Mouse (Mus musculus) kidney, postnatal 0 days (tissue): ENCODE data around the gene Igsf11. TPM values are rescaled to one million over a fixed set of nuclear protein-coding genes. Genes with fewer than 3 reads are reported as not detected.

ENCODE experiments used
- ATAC-seq: fragments of 200-750 bp; cut with Nextera tagmentation; replicated peaks from 2 replicates; pipeline ENCODE4 v1.8.0; 2017; ENCODE audit warnings: low read depth, moderate number of reproducible peaks, moderate TSS enrichment, moderate library complexity; ENCODE audit not compliant: low FRiP score
- DNase-seq: peaks from one replicate; pipeline ENCODE4 v3.0.0-alpha.2; 2016; ENCODE audit warnings: low spot score
- H3K27ac ChIP-seq: fragments of 300-500 bp; sonication (generic); 2 replicates; pipeline ENCODE4 v1.5.1; 2014; ENCODE audit warnings: mild to moderate bottlenecking
- H3K27me3 ChIP-seq: fragments of 300-500 bp; sonication (generic); 2 replicates; pipeline ENCODE4 v1.6.1; 2014; ENCODE audit warnings: low read length, mixed read lengths; ENCODE audit not compliant: insufficient read depth
- H3K36me3 ChIP-seq: fragments of 300-500 bp; sonication (generic); 2 replicates; pipeline ENCODE4 v1.6.1; 2014; ENCODE audit warnings: low read length, mixed read lengths; ENCODE audit not compliant: insufficient read depth
- H3K4me1 ChIP-seq: fragments of 300-500 bp; sonication (generic); replicated peaks from 2 replicates; pipeline ENCODE4 v1.6.1; 2014; ENCODE audit warnings: antibody characterized with exemption, low read length, mixed read lengths; ENCODE audit not compliant: insufficient read depth
- H3K4me2 ChIP-seq: fragments of 300-500 bp; sonication (generic); 2 replicates; pipeline ENCODE4 v1.6.1; 2014; ENCODE audit warnings: mild to moderate bottlenecking, low read length, moderate library complexity, mixed read lengths
- H3K4me3 ChIP-seq: fragments of 300-500 bp; sonication (generic); replicated peaks from 2 replicates; pipeline ENCODE4 v1.5.1; 2014; ENCODE audit warnings: low read depth, low read length
- H3K9ac ChIP-seq: fragments of 300-500 bp; sonication (generic); 2 replicates; pipeline ENCODE4 v1.6.1; 2014; ENCODE audit warnings: low read depth, low read length
- H3K9me3 ChIP-seq: fragments of 300-500 bp; sonication (generic); replicated peaks from 2 replicates; pipeline ENCODE4 v1.6.1; 2016; ENCODE audit warnings: low read length, inconsistent platforms, mixed read lengths
- CTCF ChIP-seq: IDR thresholded peaks from 2 replicates; pipeline ENCODE4 v1.5.1; 2016; ENCODE audit warnings: antibody characterized with exemption, low read depth, mild to moderate bottlenecking, moderate library complexity
- WGBS: fragments of 180-500 bp; shearing (Covaris S2); extraction: QIAGEN DNeasy Blood & Tissue Kit; methylation state at CpG from one replicate; pipeline ENCODE4 v1.1.7; 2014; 5-methylcytosine and 5-hydroxymethylcytosine counted together
- polyA plus RNA-seq: library from polyadenylated mRNA; unstranded; fragments of >200 nt; fragmentation: Nextera tagmentation; extraction: Ambion mirVana; gene quantifications from 2 replicates; pipeline ENCODE4 v1.2.1, GENCODE M21; 2015

Igsf11 gene
- polyA plus RNA-seq, 1 experiment from 2014 or later: 7.1 TPM

GRCm38 (mm10) chr16:38898816-38899425 is 6.5 kb downstream of the Igsf11 start:
- no peaks in the 10 kb centered on the region for H3K4me1 ChIP-seq
- DNase-seq: no peak
- H3K9ac ChIP-seq: no peak overlapping the region
- H3K4me3 ChIP-seq: no peak overlapping the region
- H3K27me3 ChIP-seq: 0 out of 2 replicates have a peak, but pooled peaks cover 10% of the 10 kb centered on the region
- no peak for TF ChIP-seq CTCF
- ATAC-seq: no peak
- H3K27ac ChIP-seq: no peak overlapping the region
- no peaks in the 10 kb centered on the region for H3K36me3 ChIP-seq
- 40% methylated on average over 8 of the region's 8 CpGs for WGBS
- no peaks in the 10 kb centered on the region for H3K9me3 ChIP-seq
- H3K4me2 ChIP-seq: no peak overlapping the region

GRCm38 (mm10) chr16:38900024-38900423 is 7.6 kb downstream of the Igsf11 start:
- Histone ChIP-seq H3K4me2 (no peak overlapping the region), H3K9me3 (no peaks in the 10 kb centered on the region), H3K4me3 (no peak overlapping the region), H3K27me3 (0 out of 2 replicates have a peak, but pooled peaks cover 11% of the 10 kb centered on the region), H3K9ac (no peak overlapping the region), H3K27ac (no peak overlapping the region), H3K36me3 (no peaks in the 10 kb centered on the region), H3K4me1 (no peaks in the 10 kb centered on the region)
- ATAC-seq (no peak), DNase-seq (no peak)
- 92% methylated on average over 1 of the region's 1 CpGs for WGBS
- no peak for TF ChIP-seq CTCF

- Histone ChIP-seq H3K36me3 (no peaks in the 10 kb centered on the region), H3K4me1 (no peaks in the 10 kb centered on the region), H3K4me2 (peak overlapping the region; percentile 96), H3K9ac (peak overlapping the region; percentile 75), H3K9me3 (no peaks in the 10 kb centered on the region), H3K4me3 (peak overlapping the region; percentile 63), H3K27ac (peak overlapping the region; percentile 76; the same call in 1 of the 2 replicates), H3K27me3 (peaks cover 11% of the 10 kb centered on the region; the same call in 1 of the 2 replicates)
- TF ChIP-seq CTCF: peak; percentile 89
- DNase-seq: peak; percentile 95
- ATAC-seq: peak; percentile 98
- under 1% methylated on average over 48 of the region's 71 CpGs for WGBS
Observed at GRCm38 (mm10) chr16:38902111-38902778, 9.8 kb downstream of the Igsf11 start.

GRCm38 (mm10) chr16:38903020-38903419 is 10.5 kb downstream of the Igsf11 start:
- H3K36me3 ChIP-seq: no peaks in the 10 kb centered on the region
- TF ChIP-seq CTCF: no peak
- H3K9ac ChIP-seq: no peak overlapping the region
- H3K4me2 ChIP-seq: peak overlapping the region; percentile 96
- WGBS: 37% methylated on average over 4 of the region's 4 CpGs
- no peak overlapping the region for H3K27ac ChIP-seq
- H3K4me1 ChIP-seq: no peaks in the 10 kb centered on the region
- DNase-seq (no peak), ATAC-seq (no peak)
- H3K4me3 ChIP-seq: peak overlapping the region; percentile 63
- peaks cover 11% of the 10 kb centered on the region; the same call in 1 of the 2 replicates for H3K27me3 ChIP-seq
- H3K9me3 ChIP-seq: no peaks in the 10 kb centered on the region

- Histone ChIP-seq H3K9ac (no peak overlapping the region), H3K4me2 (no peak overlapping the region), H3K27ac (no peak overlapping the region), H3K27me3 (peaks cover 11% of the 10 kb centered on the region; the same call in 1 of the 2 replicates), H3K9me3 (no peaks in the 10 kb centered on the region), H3K4me3 (no peak overlapping the region), H3K36me3 (no peaks in the 10 kb centered on the region), H3K4me1 (no peaks in the 10 kb centered on the region)
- no peak for TF ChIP-seq CTCF
- ATAC-seq: no peak
- no peak for DNase-seq
- 79% methylated on average over 9 of the region's 9 CpGs for WGBS
Observed at GRCm38 (mm10) chr16:38904202-38904601, 11.7 kb downstream of the Igsf11 start.

- Histone ChIP-seq H3K4me2 (no peak overlapping the region), H3K4me3 (no peak overlapping the region), H3K9me3 (no peaks in the 10 kb centered on the region), H3K27me3 (peaks cover 11% of the 10 kb centered on the region; the same call in 1 of the 2 replicates), H3K36me3 (no peaks in the 10 kb centered on the region), H3K9ac (no peak overlapping the region), H3K27ac (no peak overlapping the region), H3K4me1 (no peaks in the 10 kb centered on the region)
- 65% methylated on average over 10 of the region's 10 CpGs for WGBS
- no peak for TF ChIP-seq CTCF
- DNase-seq (no peak), ATAC-seq (no peak)
Observed at GRCm38 (mm10) chr16:38905911-38906310, 13.4 kb downstream of the Igsf11 start.
